Mouse (Mus musculus) neural tube, embryonic 15.5 days (tissue): ENCODE results near the gene Ctnnb1. TPM values are rescaled to one million over a fixed set of nuclear protein-coding genes. Genes with fewer than 3 reads are reported as not detected.
"Not testable (repeated sequence)": the region's sequence is repeated elsewhere in the genome, so short reads cannot be mapped to it uniquely, and the experiment has no call there.

ENCODE experiments used
- ATAC-seq: fragments of 200-750 bp; cut with Nextera tagmentation; 2 replicates; pipeline ENCODE4 v1.8.0; 2017; ENCODE audit warnings: mild to moderate bottlenecking, moderate TSS enrichment, moderate library complexity; ENCODE audit not compliant: low FRiP score
- H3K27ac ChIP-seq: fragments of 300-500 bp; sonication (generic); replicated peaks from 2 replicates; pipeline ENCODE4 v1.5.1; 2015; ENCODE audit warnings: mild to moderate bottlenecking, inconsistent platforms
- H3K27me3 ChIP-seq: fragments of 300-500 bp; sonication (generic); replicated peaks from 2 replicates; pipeline ENCODE4 v1.6.1; 2015; ENCODE audit warnings: inconsistent platforms
- H3K36me3 ChIP-seq: fragments of 300-500 bp; sonication (generic); 2 replicates; pipeline ENCODE4 v1.6.1; 2015; ENCODE audit warnings: inconsistent platforms
- H3K4me1 ChIP-seq: fragments of 300-500 bp; sonication (generic); 2 replicates; pipeline ENCODE4 v1.6.1; 2015; ENCODE audit warnings: inconsistent platforms
- H3K4me2 ChIP-seq: fragments of 300-500 bp; sonication (generic); 2 replicates; pipeline ENCODE4 v1.6.1; 2015; ENCODE audit warnings: inconsistent platforms, mild to moderate bottlenecking, moderate library complexity
- H3K4me3 ChIP-seq: fragments of 300-500 bp; sonication (generic); replicated peaks from 2 replicates; pipeline ENCODE4 v1.5.1; 2015; ENCODE audit warnings: mild to moderate bottlenecking, inconsistent platforms
- H3K9ac ChIP-seq: fragments of 300-500 bp; sonication (generic); replicated peaks from 2 replicates; pipeline ENCODE4 v1.6.1; 2015; ENCODE audit warnings: mild to moderate bottlenecking, inconsistent platforms
- H3K9me3 ChIP-seq: fragments of 300-500 bp; sonication (generic); replicated peaks from 2 replicates; pipeline ENCODE4 v1.6.1; 2016; ENCODE audit warnings: inconsistent platforms
- WGBS: fragments of 180-500 bp; shearing (Covaris S2); methylation state at CpG from one replicate; pipeline ENCODE4 v1.1.7; 2015; ENCODE audit warnings: mixed read lengths; 5-methylcytosine and 5-hydroxymethylcytosine counted together
- polyA plus RNA-seq: library from polyadenylated mRNA; unstranded; fragments of >200 nt; fragmentation: Nextera tagmentation; extraction: Ambion mirVana; gene quantifications from 2 replicates; pipeline ENCODE4 v1.2.1, GENCODE M21; 2015

Ctnnb1 gene
- polyA plus RNA-seq, 1 experiment from 2014 or later = 288 TPM

DNA sequence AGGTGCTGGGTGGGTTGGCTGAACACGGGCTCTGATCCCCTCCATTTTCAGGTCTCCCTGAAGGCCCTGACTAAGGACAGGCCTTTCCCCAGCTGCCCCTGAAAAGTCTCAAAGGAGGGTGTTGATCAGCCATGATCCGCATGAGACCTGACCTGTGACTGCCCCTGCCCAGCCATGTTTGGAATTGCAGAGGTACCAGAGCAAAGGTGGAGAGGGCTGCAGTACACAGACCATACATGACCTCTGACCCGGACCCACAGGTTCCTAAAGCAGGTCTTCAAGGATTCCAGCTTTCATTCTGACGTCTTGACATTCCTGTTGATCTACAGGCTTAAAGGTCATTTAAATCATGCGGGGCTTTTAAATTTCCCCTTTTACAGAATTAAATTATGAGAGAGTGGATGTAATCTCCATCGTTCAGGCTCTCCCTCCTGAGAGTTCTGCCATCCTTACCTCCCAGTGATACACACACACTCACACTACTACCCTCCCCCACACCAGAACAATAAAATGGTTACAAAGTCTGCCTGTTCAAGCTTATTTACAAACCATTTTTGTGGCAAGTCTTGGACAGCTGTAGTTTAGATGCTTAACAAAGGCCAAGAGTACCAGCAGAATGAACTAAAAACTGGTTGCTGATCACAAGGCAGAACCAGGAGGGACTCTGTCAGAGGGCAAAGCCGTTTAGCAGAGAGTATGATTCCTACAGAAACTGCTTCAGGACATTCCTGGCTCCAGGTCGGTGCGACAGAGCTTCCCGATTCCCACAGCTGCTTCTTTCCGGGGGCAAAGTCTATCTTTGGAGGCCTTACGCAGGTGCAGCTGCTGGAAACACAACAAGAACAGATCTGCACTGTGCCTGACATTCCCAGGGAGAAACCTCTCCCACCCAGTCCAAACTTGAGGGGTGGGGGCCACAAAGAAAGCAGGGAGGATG is 28.4 kb upstream of the Ctnnb1 start:
- Histone ChIP-seq H3K9me3 (no peaks in the 10 kb centered on the region), H3K9ac (no peak overlapping the region), H3K4me2 (no peak overlapping the region), H3K27ac (no peak overlapping the region), H3K4me3 (no peak overlapping the region), H3K27me3 (no peaks in the 10 kb centered on the region), H3K36me3 (no peaks in the 10 kb centered on the region), H3K4me1 (no peaks in the 10 kb centered on the region)
- ATAC-seq = no peak
- 63% methylated on average over 12 of the region's 12 CpGs for WGBS

DNA sequence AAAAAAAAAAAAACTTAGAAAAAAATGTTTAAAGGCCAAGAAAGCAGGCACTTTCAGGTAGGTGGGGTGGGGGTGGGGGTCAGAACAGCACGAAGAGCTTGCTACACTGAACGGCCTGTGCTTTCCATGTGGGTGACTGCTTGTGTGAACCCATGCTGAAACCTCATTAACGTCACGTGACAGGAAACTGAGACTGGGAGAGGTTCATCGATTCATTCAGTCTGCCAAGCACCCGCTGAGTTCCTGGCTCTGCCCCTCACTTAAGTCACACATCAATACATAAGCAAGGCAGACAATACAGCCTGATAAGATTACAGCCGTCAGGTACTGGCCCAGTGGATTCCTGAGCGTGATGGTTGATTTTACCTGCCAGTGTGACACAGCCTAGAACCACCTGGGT is 26.5 kb upstream of the Ctnnb1 start:
- 78% methylated on average over 8 of the region's 8 CpGs for WGBS
- no peaks in the 10 kb centered on the region for H3K4me1 ChIP-seq
- ATAC-seq = no peak
- H3K9me3 ChIP-seq = no peaks in the 10 kb centered on the region
- H3K27me3 ChIP-seq = no peaks in the 10 kb centered on the region
- H3K27ac ChIP-seq = no peak overlapping the region
- no peak overlapping the region for H3K9ac ChIP-seq
- no peaks in the 10 kb centered on the region for H3K36me3 ChIP-seq
- H3K4me3 ChIP-seq = no peak overlapping the region
- H3K4me2 ChIP-seq = no peak overlapping the region

DNA sequence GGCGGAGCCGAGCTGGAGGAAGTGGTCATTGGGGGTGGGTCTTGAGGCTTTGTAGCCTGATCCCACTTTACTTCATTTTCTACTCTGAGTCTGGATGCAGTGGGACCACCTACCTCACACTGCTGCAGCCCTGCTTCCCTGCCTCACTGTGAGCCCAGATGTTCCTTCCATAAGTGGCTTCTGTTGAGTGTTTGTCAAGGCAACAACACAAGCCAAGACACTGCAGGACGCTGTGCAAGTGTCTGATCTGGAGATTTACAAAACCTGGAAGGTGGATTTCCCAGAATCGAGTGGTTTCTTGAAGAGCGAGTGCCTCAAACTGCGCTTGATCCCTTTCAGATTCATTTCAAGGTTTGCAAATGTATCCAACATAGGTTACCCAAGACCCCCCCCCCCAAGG is 20.6 kb upstream of the Ctnnb1 start:
- Histone ChIP-seq H3K4me3 (no peak overlapping the region), H3K9me3 (no peaks in the 10 kb centered on the region), H3K36me3 (no peaks in the 10 kb centered on the region), H3K27ac (no peak overlapping the region), H3K4me1 (no peaks in the 10 kb centered on the region), H3K9ac (no peak overlapping the region), H3K27me3 (no peaks in the 10 kb centered on the region), H3K4me2 (no peak overlapping the region)
- 87% methylated on average over 6 of the region's 6 CpGs for WGBS
- no peak for ATAC-seq

DNA sequence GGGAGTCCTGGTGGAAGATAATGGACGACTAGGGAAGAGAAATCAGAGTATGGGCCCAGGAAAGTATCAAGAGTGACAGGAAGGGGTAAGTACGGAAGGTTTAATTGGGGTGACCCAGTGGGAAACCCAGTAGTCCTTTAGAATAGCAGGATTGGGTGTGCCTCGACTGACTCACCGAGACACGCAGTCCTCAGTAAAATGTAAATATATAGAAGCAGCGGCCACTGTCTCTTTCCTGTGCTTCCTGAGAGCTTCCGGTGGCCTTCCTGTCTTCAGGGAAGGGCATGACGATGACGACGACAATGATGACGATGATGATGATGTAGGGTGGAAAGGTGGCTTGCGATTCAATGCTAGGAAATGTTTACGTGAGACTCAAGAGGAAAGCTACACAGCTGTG is 15.9 kb upstream of the Ctnnb1 start:
- Histone ChIP-seq H3K27me3 (no peaks in the 10 kb centered on the region), H3K27ac (no peak overlapping the region), H3K36me3 (no peaks in the 10 kb centered on the region), H3K4me2 (no peak overlapping the region), H3K4me1 (no peaks in the 10 kb centered on the region), H3K4me3 (no peak overlapping the region), H3K9me3 (no peaks in the 10 kb centered on the region), H3K9ac (no peak overlapping the region)
- no peak for ATAC-seq
- 79% methylated on average over 13 of the region's 13 CpGs for WGBS

DNA sequence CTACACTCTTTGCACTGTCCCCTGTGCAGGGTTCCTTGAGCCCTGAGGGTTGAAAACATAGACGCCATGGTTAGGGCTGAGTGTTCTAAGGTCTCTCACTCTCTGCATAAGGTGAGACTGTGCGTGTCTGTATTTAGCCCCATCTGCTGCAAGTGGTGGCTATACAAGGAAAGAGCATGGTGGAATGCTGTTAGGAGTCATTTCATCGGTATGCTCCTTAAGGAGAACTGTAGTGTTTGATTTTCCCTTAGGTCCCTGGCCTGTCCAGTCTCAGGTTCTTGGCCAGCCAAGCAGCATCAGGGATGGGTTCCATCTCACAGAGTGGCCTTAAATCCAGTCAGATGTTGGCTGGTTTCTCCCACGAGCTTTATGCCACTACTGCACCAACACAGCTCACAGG is 14.6 kb upstream of the Ctnnb1 start:
- no peaks in the 10 kb centered on the region for H3K36me3 ChIP-seq
- H3K4me1 ChIP-seq = no peaks in the 10 kb centered on the region
- WGBS = 92% methylated on average over 4 of the region's 4 CpGs
- H3K9ac ChIP-seq = no peak overlapping the region
- no peak overlapping the region for H3K4me2 ChIP-seq
- H3K4me3 ChIP-seq = no peak overlapping the region
- H3K27ac ChIP-seq = no peak overlapping the region
- no peaks in the 10 kb centered on the region for H3K27me3 ChIP-seq
- H3K9me3 ChIP-seq = no peaks in the 10 kb centered on the region
- ATAC-seq = no peak

GRCm38 (mm10) chr9:120914877-120915459 is 14.0 kb upstream of the Ctnnb1 start:
- no peaks in the 10 kb centered on the region for H3K9me3 ChIP-seq
- H3K27ac ChIP-seq = no peak overlapping the region
- no peak overlapping the region for H3K4me3 ChIP-seq
- H3K27me3 ChIP-seq = no peaks in the 10 kb centered on the region
- no peak for ATAC-seq
- WGBS = 91% methylated on average over 14 of the region's 14 CpGs
- no peak overlapping the region for H3K9ac ChIP-seq
- H3K4me2 ChIP-seq = no peak overlapping the region
- no peaks in the 10 kb centered on the region for H3K4me1 ChIP-seq
- no peaks in the 10 kb centered on the region for H3K36me3 ChIP-seq

DNA sequence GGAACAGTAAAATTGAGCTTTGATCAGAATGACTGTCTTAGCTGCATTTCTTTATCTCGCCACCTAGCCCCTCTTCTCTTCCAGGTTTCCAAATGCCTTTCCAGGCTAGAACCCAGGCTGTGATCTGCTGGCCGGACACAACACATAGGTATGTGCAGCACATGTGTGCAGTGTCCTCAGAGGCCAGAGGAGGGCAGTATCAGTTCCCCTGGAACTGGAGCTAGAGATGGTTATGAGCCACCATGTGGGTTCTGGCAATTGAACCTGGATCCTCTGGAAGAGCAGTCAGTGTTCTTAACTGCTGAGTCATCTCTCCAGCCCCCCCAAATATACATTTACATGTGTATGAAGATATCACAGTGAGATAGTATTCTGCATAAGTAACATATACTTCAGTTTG is 11.4 kb upstream of the Ctnnb1 start:
- not testable (repeated sequence) for H3K36me3 ChIP-seq, ATAC-seq, H3K9ac ChIP-seq, H3K9me3 ChIP-seq, H3K4me1 ChIP-seq, H3K27ac ChIP-seq, H3K4me3 ChIP-seq, H3K27me3 ChIP-seq, H3K4me2 ChIP-seq
- WGBS = 90% methylated on average over 2 of the region's 2 CpGs

- H3K4me2 ChIP-seq = no peak overlapping the region
- H3K4me3 ChIP-seq = no peak overlapping the region
- H3K4me1 ChIP-seq = no peaks in the 10 kb centered on the region
- H3K9me3 ChIP-seq = no peaks in the 10 kb centered on the region
- no peak overlapping the region for H3K27ac ChIP-seq
- H3K27me3 ChIP-seq = no peaks in the 10 kb centered on the region
- H3K36me3 ChIP-seq = no peaks in the 10 kb centered on the region
- ATAC-seq = no peak
- H3K9ac ChIP-seq = no peak overlapping the region
- WGBS = 87% methylated on average over 5 of the region's 5 CpGs
Measured at GRCm38 (mm10) chr9:120918211-120918610, 10.8 kb upstream of the Ctnnb1 start.

DNA sequence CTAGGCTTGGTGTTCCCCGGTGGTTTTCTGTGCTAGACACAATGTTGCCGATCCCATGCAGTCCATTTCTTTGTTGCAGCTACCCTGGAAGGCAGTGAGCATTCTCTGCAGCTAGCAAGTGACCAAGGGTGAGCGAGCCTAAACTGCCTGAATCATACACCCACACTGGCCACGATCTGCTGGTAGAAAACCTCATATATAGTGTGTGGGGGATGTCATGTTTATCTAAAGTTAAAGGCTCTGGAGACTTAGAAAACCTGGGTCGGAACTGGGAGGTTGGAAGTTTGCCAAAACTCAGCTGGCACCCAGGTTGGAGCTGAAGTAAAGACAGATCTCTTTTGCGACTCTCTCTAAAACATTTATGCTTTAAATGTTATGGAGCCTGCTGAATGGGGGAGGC is 10.4 kb upstream of the Ctnnb1 start:
- H3K4me3 ChIP-seq = no peak overlapping the region
- no peaks in the 10 kb centered on the region for H3K36me3 ChIP-seq
- H3K9me3 ChIP-seq = no peaks in the 10 kb centered on the region
- no peak overlapping the region for H3K27ac ChIP-seq
- 53% methylated on average over 6 of the region's 6 CpGs for WGBS
- no peaks in the 10 kb centered on the region for H3K27me3 ChIP-seq
- ATAC-seq = no peak
- no peaks in the 10 kb centered on the region for H3K4me1 ChIP-seq
- no peak overlapping the region for H3K9ac ChIP-seq
- no peak overlapping the region for H3K4me2 ChIP-seq

DNA sequence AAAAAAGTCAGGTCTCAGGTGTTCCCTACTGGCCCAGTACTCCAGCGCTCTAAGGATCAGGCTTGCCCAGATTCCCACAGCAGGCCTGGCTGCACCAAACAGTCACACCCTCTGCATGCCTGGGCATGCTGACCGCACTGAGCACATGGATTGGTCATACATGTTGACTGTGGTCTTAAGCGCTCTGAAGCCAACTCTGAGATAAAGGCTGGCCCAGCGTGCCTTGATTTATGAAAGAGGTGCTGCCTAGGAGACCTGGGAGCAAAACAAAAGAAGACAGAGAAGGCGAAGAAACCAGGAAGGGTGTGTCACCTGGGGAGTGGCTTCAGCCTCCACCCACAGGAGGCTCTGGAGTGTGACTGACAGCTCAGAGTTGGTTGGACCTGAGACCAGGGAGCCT is 9.9 kb upstream of the Ctnnb1 start:
- Histone ChIP-seq H3K9me3 (no peaks in the 10 kb centered on the region), H3K27me3 (no peaks in the 10 kb centered on the region), H3K4me2 (no peak overlapping the region), H3K36me3 (no peaks in the 10 kb centered on the region), H3K4me3 (no peak overlapping the region), H3K4me1 (no peaks in the 10 kb centered on the region), H3K27ac (no peak overlapping the region), H3K9ac (no peak overlapping the region)
- ATAC-seq = no peak
- 78% methylated on average over 5 of the region's 5 CpGs for WGBS

- no peaks in the 10 kb centered on the region for H3K27me3 ChIP-seq
- H3K9me3 ChIP-seq = no peaks in the 10 kb centered on the region
- H3K9ac ChIP-seq = no peak overlapping the region
- WGBS = 79% methylated on average over 1 of the region's 1 CpGs
- no peaks in the 10 kb centered on the region for H3K4me1 ChIP-seq
- H3K4me2 ChIP-seq = no peak overlapping the region
- no peaks in the 10 kb centered on the region for H3K36me3 ChIP-seq
- no peak for ATAC-seq
- H3K27ac ChIP-seq = no peak overlapping the region
- no peak overlapping the region for H3K4me3 ChIP-seq
Measured at GRCm38 (mm10) chr9:120926126-120926525, 2.9 kb upstream of the Ctnnb1 start.

- WGBS = 39% methylated on average over 9 of the region's 9 CpGs
- no peak overlapping the region for H3K4me2 ChIP-seq
- H3K27ac ChIP-seq = no peak overlapping the region
- H3K4me1 ChIP-seq = no peaks in the 10 kb centered on the region
- no peak for ATAC-seq
- no peaks in the 10 kb centered on the region for H3K9me3 ChIP-seq
- H3K36me3 ChIP-seq = no peaks in the 10 kb centered on the region
- no peak overlapping the region for H3K4me3 ChIP-seq
- H3K27me3 ChIP-seq = no peaks in the 10 kb centered on the region
- no peak overlapping the region for H3K9ac ChIP-seq
Measured at GRCm38 (mm10) chr9:120926939-120927606, 1.9 kb upstream of the Ctnnb1 start.
